ENCODE assay signal across 22 mouse cellular contexts in the genomic region with DNA sequence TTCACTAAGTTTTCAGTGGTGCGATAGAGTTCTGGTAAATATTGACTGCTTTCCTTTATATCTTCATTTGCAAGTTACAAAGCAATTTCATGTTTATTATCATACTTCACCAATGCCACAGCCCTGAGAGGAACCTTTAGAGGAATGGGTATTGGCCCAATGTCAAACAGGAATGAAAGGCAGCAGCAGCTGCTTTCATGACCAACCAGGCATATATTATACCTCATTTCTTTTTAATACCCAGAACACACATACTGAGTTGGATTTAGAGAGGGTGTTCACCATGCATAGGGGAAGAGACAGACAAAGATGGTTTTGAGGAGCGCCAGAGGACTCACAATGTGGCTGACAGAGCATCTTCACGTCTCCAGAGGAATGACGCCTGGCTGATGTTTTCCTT.
A peak's percentile ranks its signal among the peaks of the same experiment; 100 is the strongest.
DNase-seq lines count a peak whose midpoint lies in the region; ATAC-seq and TF ChIP-seq lines count a peak whose summit lies in the region.
"Had no signal": no experiment of that assay in that cellular context is flagged by ENCODE, and none has a peak within 500 bp of the region (broad histone marks: within the 10 kb centered on the region; RNA-seq: fewer than 3 reads in every experiment).

No protein-coding gene starts in this region.

- H3K79me3 ChIP-seq in C2C12 (ENCODE audit: low read depth): no peaks in the 10 kb centered on the region

- H3ac ChIP-seq in C2C12 (ENCODE audit: control insufficient read depth, insufficient read length, low read depth) (no peak overlapping the region), myocyte (ENCODE audit: control insufficient read depth, insufficient read length) (no peak overlapping the region)

- intact Hi-C loops in left cerebral cortex, adult 2 months (cut with DNase I): no loop called here

- no peaks in the 10 kb centered on the region for H3K79me2 ChIP-seq in C2C12 (ENCODE audit: control insufficient read depth, insufficient read depth)
- no peaks in the 10 kb centered on the region for H3K79me2 ChIP-seq in myocyte (ENCODE audit: control insufficient read depth, insufficient read depth)

- 34% methylated on average over 4 of the region's 4 CpGs for WGBS in forebrain, embryonic 14.5 days
- WGBS in forebrain, embryonic 12.5 days: 72% methylated on average over 4 of the region's 4 CpGs
- WGBS in limb, embryonic 14.5 days: 85% methylated on average over 4 of the region's 4 CpGs
- WGBS in limb, embryonic 10.5 days: 89% methylated on average over 4 of the region's 4 CpGs

- TF ChIP-seq CTCF in C2C12 (IDR thresholded peaks at IDR 0.05; ENCODE audit: control insufficient read depth, insufficient read depth, insufficient read length): no peak
- TF ChIP-seq CTCF in left cerebral cortex, adult 2 months (IDR thresholded peaks at IDR 0.05): no peak

- peaks cover 4% of the 10 kb centered on the region; the same call in 1 of the 2 replicates for H3K4me1 ChIP-seq in forebrain, embryonic 14.5 days (ENCODE audit: control insufficient read depth, insufficient read depth, low read length)
- peaks cover 11% of the 10 kb centered on the region for H3K4me1 ChIP-seq in forebrain, embryonic 12.5 days
- H3K4me1 ChIP-seq in limb, embryonic 14.5 days (ENCODE audit: control insufficient read depth, insufficient read depth, low read length): peaks cover 6% of the 10 kb centered on the region; the same call in 1 of the 2 replicates
- H3K4me1 ChIP-seq in limb, embryonic 10.5 days: peaks cover 11% of the 10 kb centered on the region

- DNase-seq in forebrain, embryonic 14.5 days (ENCODE audit: low spot score): peak; percentile 26
- DNase-seq in limb, embryonic 14.5 days (ENCODE audit: low spot score): peak; percentile 20
- no peak for DNase-seq in limb, embryonic 10.5 days (ENCODE audit: low spot score)
- DNase-seq in left cerebral cortex, adult 2 months (ENCODE audit: extremely low spot score in 1 of 2, low spot score in 2 of 2): no peak
- DNase-seq: adrenal gland, adult 2 months; adrenal gland, postnatal 14 days; B cell, adult 2 months; cerebellum, adult 11-12 months; cerebellum, adult 8-10 months; cerebellum, postnatal 36 days; gastrocnemius, adult 2 months; gastrocnemius, postnatal 14 days; heart, adult 11 months had no signal

- H3K27ac ChIP-seq in forebrain, embryonic 14.5 days (ENCODE audit: low read depth, low read length): no peak overlapping the region
- H3K27ac ChIP-seq in forebrain, embryonic 12.5 days: no peak overlapping the region
- no peak overlapping the region for H3K27ac ChIP-seq in limb, embryonic 14.5 days (replicated peaks; ENCODE audit: low read depth, low read length)
- H3K27ac ChIP-seq in limb, embryonic 10.5 days: no peak overlapping the region
- no peak overlapping the region for H3K27ac ChIP-seq in left cerebral cortex, adult 2 months
- H3K27ac ChIP-seq: embryonic facial prominence, embryonic 10.5 days; embryonic facial prominence, embryonic 13.5 days; gastrocnemius, adult 2 months; hindbrain, embryonic 12.5 days; hindbrain, embryonic 15.5 days had no signal

- no peak overlapping the region for H3K4me2 ChIP-seq in forebrain, embryonic 14.5 days (ENCODE audit: low read length)
- no peak overlapping the region for H3K4me2 ChIP-seq in forebrain, embryonic 12.5 days
- H3K4me2 ChIP-seq in limb, embryonic 14.5 days (replicated peaks; ENCODE audit: low read depth, low read length, severe bottlenecking): no peak overlapping the region
- peak overlapping the region; percentile 36 for H3K4me2 ChIP-seq in myocyte (ENCODE audit: low read depth)

- H3K9me3 ChIP-seq in forebrain, embryonic 14.5 days (replicated peaks; ENCODE audit: control insufficient read depth, low read length): no peaks in the 10 kb centered on the region
- H3K9me3 ChIP-seq in forebrain, embryonic 12.5 days: no peaks in the 10 kb centered on the region
- no peaks in the 10 kb centered on the region for H3K9me3 ChIP-seq in limb, embryonic 14.5 days (ENCODE audit: control insufficient read depth, low read length)
- H3K9me3 ChIP-seq in limb, embryonic 10.5 days (replicated peaks): no peaks in the 10 kb centered on the region
- H3K9me3 ChIP-seq: embryonic facial prominence, embryonic 10.5 days; embryonic facial prominence, embryonic 13.5 days; hindbrain, embryonic 12.5 days; hindbrain, embryonic 15.5 days had no signal

- H3K27me3 ChIP-seq in forebrain, embryonic 14.5 days (replicated peaks; ENCODE audit: control insufficient read depth, insufficient read depth, low read length): no peaks in the 10 kb centered on the region
- peaks cover 4% of the 10 kb centered on the region; the same call in 1 of the 2 replicates for H3K27me3 ChIP-seq in forebrain, embryonic 12.5 days
- H3K27me3 ChIP-seq in limb, embryonic 14.5 days (ENCODE audit: control insufficient read depth, insufficient read depth, low read length): no peaks in the 10 kb centered on the region
- H3K27me3 ChIP-seq in limb, embryonic 10.5 days (ENCODE audit: low read depth, poor library complexity, severe bottlenecking): peaks cover 6% of the 10 kb centered on the region; the same call in 1 of the 2 replicates
- H3K27me3 ChIP-seq in C2C12 (ENCODE audit: control insufficient read depth, insufficient read depth, insufficient read length): no peaks in the 10 kb centered on the region
- no peaks in the 10 kb centered on the region for H3K27me3 ChIP-seq in myocyte (ENCODE audit: control insufficient read depth, insufficient read depth, insufficient read length)
- H3K27me3 ChIP-seq: hindbrain, embryonic 12.5 days; hindbrain, embryonic 15.5 days had no signal

- TF ChIP-seq POLR2A in limb, embryonic 14.5 days (IDR thresholded peaks at IDR 0.05; ENCODE audit: borderline replicate concordance, extremely low read depth, insufficient read depth, insufficient read length): no peak
- no peak for TF ChIP-seq POLR2A in myocyte (IDR thresholded peaks at IDR 0.05; ENCODE audit: insufficient read length, low read depth)

- H3K4me3 ChIP-seq in forebrain, embryonic 14.5 days (ENCODE audit: low read depth, low read length): no peak overlapping the region
- H3K4me3 ChIP-seq in forebrain, embryonic 12.5 days (replicated peaks): no peak overlapping the region
- no peak overlapping the region for H3K4me3 ChIP-seq in limb, embryonic 14.5 days (replicated peaks; ENCODE audit: low read length)
- H3K4me3 ChIP-seq in limb, embryonic 10.5 days: no peak overlapping the region
- H3K4me3 ChIP-seq in C2C12 (ENCODE audit: insufficient read depth, poor library complexity, severe bottlenecking): no peak overlapping the region
- H3K4me3 ChIP-seq in myocyte: no peak overlapping the region
- no peak overlapping the region for H3K4me3 ChIP-seq in left cerebral cortex, adult 2 months
- H3K4me3 ChIP-seq: embryonic facial prominence, embryonic 10.5 days; embryonic facial prominence, embryonic 13.5 days; erythroblast, embryonic 14.5 days; hindbrain, embryonic 12.5 days; hindbrain, embryonic 15.5 days had no signal

- H3K9ac ChIP-seq in forebrain, embryonic 14.5 days (ENCODE audit: low read length): no peak overlapping the region
- no peak overlapping the region for H3K9ac ChIP-seq in forebrain, embryonic 12.5 days
- no peak overlapping the region for H3K9ac ChIP-seq in limb, embryonic 14.5 days (ENCODE audit: low read depth, low read length, severe bottlenecking)
- H3K9ac ChIP-seq: embryonic facial prominence, embryonic 13.5 days; hindbrain, embryonic 12.5 days; hindbrain, embryonic 15.5 days had no signal

- H3K36me3 ChIP-seq in forebrain, embryonic 14.5 days (ENCODE audit: control insufficient read depth, insufficient read depth, low read length): no peaks in the 10 kb centered on the region
- H3K36me3 ChIP-seq in forebrain, embryonic 12.5 days (replicated peaks): no peaks in the 10 kb centered on the region
- no peaks in the 10 kb centered on the region for H3K36me3 ChIP-seq in limb, embryonic 14.5 days (ENCODE audit: control insufficient read depth, insufficient read depth, low read length)
- no peaks in the 10 kb centered on the region for H3K36me3 ChIP-seq in limb, embryonic 10.5 days
- no peaks in the 10 kb centered on the region for H3K36me3 ChIP-seq in C2C12 (ENCODE audit: control insufficient read depth, insufficient read depth)
- H3K36me3 ChIP-seq in myocyte (ENCODE audit: control insufficient read depth, insufficient read depth): no peaks in the 10 kb centered on the region
- H3K36me3 ChIP-seq: embryonic facial prominence, embryonic 10.5 days; embryonic facial prominence, embryonic 13.5 days; hindbrain, embryonic 12.5 days; hindbrain, embryonic 15.5 days had no signal

- ATAC-seq in forebrain, embryonic 14.5 days: no peak
- ATAC-seq in forebrain, embryonic 12.5 days (ENCODE audit: low FRiP score): no peak
- ATAC-seq in limb, embryonic 14.5 days (ENCODE audit: low FRiP score, low read depth): no peak
- ATAC-seq: CD4-positive, CD25-positive, alpha-beta regulatory T cell, adult 4 months had no signal

TF ChIP-seq in C2C12, 6 proteins besides CTCF, POLR2A, EP300 and RAD21:
- peak; percentile 94 for TF ChIP-seq MYOD1 (IDR thresholded peaks at IDR 0.05; ENCODE audit: control insufficient read depth, insufficient read length, low read depth)
- TF ChIP-seq FOSL1 (IDR thresholded peaks at IDR 0.05; ENCODE audit: insufficient read depth, low read length, poor library complexity, severe bottlenecking): no peak

TF ChIP-seq in myocyte, 11 proteins besides CTCF, POLR2A, EP300 and RAD21:
- TF ChIP-seq TCF3 (IDR thresholded peaks at IDR 0.05; ENCODE audit: insufficient read length, low read depth): no peak
- TF ChIP-seq MYOD1 (IDR thresholded peaks at IDR 0.05; ENCODE audit: control insufficient read depth in 1 of 3, insufficient read length in 2 of 3, low read depth in 2 of 3): peak; percentile 51 to 91 (median 89)
- TF ChIP-seq TCF12 (IDR thresholded peaks at IDR 0.05; ENCODE audit: insufficient read depth, poor library complexity, severe bottlenecking): peak; percentile 34
- no peak for TF ChIP-seq MYOG (IDR thresholded peaks at IDR 0.05; ENCODE audit: control insufficient read depth in 1 of 3, insufficient read depth in 1 of 3, insufficient read length in 2 of 3, low read depth in 2 of 3)

Comparison
In these comparisons a context has a peak if more than half of its experiments do, and no peak if none do; other contexts are left out.
1. DNase-seq: peak in forebrain, embryonic 14.5 days (single experiment) and limb, embryonic 14.5 days (single experiment); none in limb, embryonic 10.5 days (single experiment) and left cerebral cortex, adult 2 months (0 of 2).